Mouse (Mus musculus): ENCODE results near the gene Otulin.

- TF ChIP-seq CTCF (IDR thresholded peaks at IDR 0.05) (no peak), POLR2A (IDR thresholded peaks at IDR 0.05; ENCODE audit: insufficient read depth, low read depth, low read length) (no peak)
Observed at GRCm38 (mm10) chr15:27629800-27630600, 493 bp downstream of the Otulin start.

All from heart, adult 2 months (tissue).